Mouse (Mus musculus) MN1 (cell line): Measurements from ENCODE around the gene Tsc22d4.
"Not testable (repeated sequence)": the region's sequence is repeated elsewhere in the genome, so short reads cannot be mapped to it uniquely, and the experiment has no call there.

ENCODE experiments used
- DNase-seq: peaks from one replicate; pipeline ENCODE4 v3.0.0-alpha.2; 2016; ENCODE audit warnings: low spot score

Tsc22d4 gene

DNA sequence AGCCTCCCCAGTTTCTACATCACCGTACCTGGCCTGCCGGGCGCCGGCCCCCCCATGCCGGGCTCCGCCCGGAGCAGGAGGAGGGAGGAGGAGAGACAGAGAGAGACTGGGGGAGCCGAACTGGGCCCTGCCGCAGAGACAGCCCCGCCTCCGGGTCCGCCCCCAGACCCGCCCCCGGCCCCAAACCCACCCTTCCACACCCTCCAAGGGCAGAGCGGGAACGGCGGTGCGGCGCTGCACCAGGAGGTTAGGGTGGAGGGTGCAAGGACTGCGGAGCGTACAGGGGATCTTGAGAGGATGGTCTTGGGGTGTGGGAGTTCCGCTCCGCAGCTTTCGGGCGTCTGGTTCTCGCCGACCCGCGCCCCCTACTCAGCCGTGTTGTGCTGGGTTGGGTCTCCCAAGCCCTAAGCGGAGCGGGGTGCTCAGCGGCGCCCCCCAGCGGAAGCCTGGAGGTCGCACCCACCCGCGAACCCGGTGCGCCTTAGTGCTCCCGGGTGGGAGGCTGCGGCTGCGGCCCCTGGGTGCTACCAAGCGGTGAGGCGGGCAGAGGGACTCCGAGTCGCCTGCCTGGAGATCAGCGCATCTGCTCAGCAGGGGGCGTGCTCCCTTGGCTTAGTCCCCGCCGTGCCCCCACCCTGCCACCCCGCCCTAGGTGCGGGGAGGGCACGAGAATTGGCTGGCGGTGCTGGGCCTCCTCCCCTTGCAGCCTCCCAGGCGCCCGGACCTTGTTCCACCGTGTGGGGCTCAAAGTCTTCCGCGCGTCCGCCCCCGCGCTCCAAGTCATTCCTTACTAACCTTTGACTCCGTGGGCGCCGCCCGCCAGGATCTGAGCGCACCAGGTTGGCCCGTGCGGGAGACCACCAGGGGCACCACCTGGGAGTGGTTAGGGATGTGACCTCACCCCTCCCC lies 4.3 kb upstream of the Tsc22d4 start, which contains the start of gene Nyap1:
Gene Nyap1 (minus strand): TSS at position 585 of the 909 bp plus-strand sequence.
- peak; percentile 89 for DNase-seq

DNA sequence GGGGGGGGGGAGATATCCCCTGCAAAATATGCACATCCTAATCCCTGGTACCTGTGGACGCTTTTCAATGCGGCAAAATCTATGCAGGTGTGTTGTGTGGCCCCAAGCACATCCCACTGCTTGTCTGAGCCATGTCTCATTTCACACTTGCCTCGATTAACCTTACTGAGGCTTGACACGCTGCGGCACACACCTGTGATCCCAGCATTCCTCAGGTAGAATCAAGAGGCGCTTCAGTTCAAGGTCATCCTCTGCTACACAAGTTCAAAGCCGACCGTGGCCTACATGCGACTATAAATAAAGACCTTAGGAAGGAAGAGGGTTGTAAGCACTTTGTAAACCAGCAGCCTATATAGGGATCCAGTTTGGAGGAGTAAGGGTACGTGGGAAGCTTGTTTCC lies 3.5 kb upstream of the Tsc22d4 start:
- no peak for DNase-seq

GRCm38 (mm10) chr5:137742836-137743235 lies 2.7 kb upstream of the Tsc22d4 start:
- DNase-seq = no peak

DNA sequence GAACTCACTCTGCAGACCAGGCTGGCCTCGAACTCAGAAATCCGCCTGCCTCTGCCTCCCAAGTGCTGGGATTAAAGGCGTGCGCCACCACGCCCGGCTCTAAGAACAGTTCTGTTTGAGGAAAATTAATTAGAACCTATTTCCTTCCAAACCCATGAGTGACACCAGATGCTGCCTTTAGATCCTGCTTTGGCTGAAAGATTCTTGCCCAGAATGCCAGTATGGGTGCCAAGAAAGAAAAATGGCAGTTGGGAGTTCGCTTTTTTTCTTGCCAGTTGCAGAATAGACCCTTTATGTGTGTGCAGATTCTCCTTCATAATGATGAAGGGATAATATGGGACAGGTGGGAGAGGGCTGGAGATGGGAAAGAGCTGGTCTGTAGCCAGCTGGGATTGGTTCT lies 1.3 kb upstream of the Tsc22d4 start:
- DNase-seq = no peak

GRCm38 (mm10) chr5:137746282-137746850 lies 836 bp downstream of the Tsc22d4 start:
- no peak for DNase-seq

GRCm38 (mm10) chr5:137746851-137747325 lies 1.4 kb downstream of the Tsc22d4 start:
- no peak for DNase-seq

- peak; percentile 43 for DNase-seq
These were observed 1.9 kb downstream of the Tsc22d4 start for GRCm38 (mm10) chr5:137747326-137747961.

- peak; percentile 55 for DNase-seq
These were observed 2.7 kb downstream of the Tsc22d4 start for GRCm38 (mm10) chr5:137748130-137748770.

- DNase-seq = no peak
These were observed 3.8 kb downstream of the Tsc22d4 start for GRCm38 (mm10) chr5:137749196-137749836.

GRCm38 (mm10) chr5:137750212-137750611 lies 4.7 kb downstream of the Tsc22d4 start:
- DNase-seq = not testable (repeated sequence)

DNA sequence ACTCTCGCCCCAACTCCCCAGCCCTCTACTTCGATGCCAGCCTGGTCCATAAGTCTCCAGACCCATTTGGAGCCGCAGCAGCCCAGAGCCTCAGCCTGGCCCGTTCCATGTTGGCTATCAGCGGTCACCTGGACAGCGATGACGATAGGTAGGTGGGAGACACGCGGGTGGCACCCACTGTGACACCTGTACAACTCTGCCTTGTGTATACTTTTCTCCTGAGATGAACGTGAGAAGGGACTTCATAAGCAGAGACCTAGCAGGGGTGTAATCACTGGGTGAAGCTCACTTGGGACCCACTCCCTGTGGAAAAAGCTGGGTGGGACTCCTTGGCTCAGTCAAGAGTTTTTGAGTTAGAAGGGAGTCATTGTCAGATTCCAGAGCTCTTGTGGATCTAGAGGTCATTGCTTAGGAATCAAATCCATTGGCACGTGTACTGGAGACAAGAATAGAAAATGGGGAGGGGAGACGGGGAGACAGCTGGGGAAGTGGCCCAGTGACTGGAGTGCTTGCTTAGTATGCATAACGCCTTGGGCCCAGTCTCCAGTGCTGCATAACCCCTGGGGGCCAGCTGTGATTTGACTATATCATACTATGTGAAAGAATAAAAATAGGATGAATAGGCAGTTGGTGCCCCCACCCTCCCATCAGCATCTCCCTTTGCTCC lies 5.8 kb downstream of the Tsc22d4 start:
- no peak for DNase-seq

DNA sequence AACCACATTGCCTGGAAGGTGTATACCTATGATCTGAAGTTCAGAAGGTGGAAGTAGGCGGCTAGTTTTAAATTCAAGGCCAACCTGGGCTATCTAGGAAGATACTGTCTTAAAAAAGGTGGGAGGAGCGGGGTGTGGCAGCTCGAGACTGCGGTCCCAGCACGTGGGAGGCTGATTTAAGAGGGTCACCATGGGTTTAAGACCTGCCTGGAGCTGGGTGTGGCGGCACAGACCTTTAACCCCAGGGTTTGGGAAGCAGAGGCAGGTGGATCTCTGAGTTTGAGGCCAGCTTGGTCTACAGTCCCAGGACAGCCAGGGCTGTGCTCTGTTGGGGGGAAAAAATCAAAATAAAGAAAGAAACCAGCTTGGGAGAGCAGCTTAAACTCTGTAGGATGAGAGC lies 6.5 kb downstream of the Tsc22d4 start:
- DNase-seq = no peak

DNA sequence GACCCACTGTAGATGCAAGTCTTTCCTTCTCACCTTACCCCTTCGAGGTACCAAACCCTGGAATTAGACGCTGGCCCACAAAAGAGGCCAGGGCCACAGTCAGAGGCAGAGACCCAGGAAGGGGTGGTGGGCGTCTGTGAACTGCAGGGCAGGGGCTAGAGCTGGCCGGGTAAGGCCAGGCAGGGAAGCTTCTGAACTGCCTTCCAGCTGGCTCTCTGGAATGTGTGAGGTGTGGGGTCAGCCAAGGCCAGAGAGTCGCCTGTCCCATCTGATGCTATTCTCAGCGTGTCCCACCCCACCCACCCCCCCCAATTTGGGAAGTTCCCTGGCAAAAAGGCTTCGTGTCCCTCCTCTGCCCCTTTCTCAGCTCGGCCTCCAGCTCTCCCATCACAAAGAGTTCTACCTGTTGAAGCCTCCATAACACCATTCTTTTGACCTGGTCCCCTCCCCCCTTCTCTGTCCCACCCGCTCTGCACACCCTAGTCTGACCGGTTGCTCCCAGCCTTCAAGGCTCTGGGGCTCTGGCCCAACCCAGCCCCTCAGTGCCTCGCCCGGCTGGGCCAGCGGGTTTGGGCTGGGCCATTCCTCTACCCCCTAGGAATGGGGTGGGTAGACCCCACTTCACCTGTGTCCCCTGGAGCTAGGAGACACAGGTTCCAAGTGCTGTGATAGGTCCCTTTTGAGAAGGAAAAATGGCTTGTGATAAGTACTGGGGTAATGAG lies 7.7 kb downstream of the Tsc22d4 start:
- DNase-seq = no peak

DNA sequence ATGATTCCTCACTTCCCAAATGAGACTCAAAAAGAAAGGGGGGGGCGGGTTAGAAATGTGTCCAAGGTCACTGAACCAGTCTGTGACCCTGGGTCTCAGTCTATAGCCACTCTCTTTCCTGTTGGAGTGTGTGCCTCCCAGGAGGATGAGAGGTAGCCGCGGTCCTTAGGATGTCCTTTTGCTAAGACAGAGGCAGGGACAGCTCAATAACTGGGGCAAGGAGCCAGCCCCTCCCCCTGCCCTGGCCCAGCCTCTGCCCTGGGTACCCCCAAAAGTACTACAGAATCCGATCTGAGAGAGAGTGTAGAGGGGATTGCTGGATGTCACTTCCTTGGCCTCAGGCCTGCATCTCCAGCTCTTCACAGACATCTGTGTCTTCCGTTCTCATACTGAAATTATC lies 9.9 kb downstream of the Tsc22d4 start:
- no peak for DNase-seq

- DNase-seq = no peak
These were observed 10.6 kb downstream of the Tsc22d4 start for GRCm38 (mm10) chr5:137756106-137756505.

GRCm38 (mm10) chr5:137756882-137757661 lies 11.5 kb downstream of the Tsc22d4 start:
- peak; percentile 95 for DNase-seq

DNA sequence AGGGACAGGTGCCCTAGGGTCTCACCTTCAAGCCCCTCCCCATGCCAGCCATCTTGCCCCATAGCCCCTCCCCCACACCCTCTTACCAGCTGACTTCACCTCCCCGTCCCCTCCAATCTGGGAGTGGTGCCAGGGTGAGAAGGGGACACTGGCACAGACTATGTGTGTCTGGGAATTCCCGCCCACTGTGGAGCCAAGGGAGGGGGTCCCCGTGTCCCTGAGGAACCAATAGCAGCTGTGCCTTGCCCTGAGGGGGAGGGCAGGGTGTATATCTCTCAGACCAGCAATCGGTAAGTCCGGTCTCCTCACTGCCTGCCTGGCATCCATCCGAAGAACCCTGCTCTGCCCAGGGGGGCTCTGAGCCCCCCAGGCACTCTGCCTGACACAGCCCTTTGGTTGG lies 12.4 kb downstream of the Tsc22d4 start:
- peak; percentile 79 for DNase-seq

GRCm38 (mm10) chr5:137758921-137759534 lies 13.5 kb downstream of the Tsc22d4 start:
- DNase-seq = no peak

DNA sequence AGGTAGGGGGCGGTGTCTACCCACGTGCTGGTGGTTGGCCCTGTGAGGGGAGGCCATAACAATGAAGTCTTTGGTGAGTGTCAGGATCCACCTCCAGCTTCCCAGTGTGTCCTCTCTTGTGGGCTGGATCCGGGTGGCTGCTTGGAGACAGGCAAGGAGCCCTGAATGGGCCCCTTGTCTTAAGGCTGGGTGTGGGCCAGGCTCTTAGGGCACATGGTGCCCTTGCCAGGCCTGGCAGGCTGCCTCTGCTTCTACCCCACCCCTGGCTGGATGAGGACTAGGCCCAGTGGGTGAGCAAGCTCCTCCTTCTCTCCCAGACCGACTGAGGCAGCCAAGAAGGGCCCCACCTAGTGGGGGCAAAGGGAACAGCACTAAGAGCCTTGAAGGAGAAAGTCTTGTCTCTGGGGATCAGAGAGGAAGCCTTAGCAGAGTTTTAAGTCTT lies 14.5 kb downstream of the Tsc22d4 start:
- DNase-seq = peak; percentile 97
